Mouse (Mus musculus) ES-Bruce4 (cell line): ENCODE results near the gene Gm47289.

ENCODE experiments used
- CTCF ChIP-seq: IDR thresholded peaks from one replicate; pipeline ENCODE4 v1.8.1; 2011; ENCODE audit warnings: low read depth, low read length
- EP300 ChIP-seq: IDR thresholded peaks from 2 replicates; pipeline ENCODE4 v1.6.1; 2011; ENCODE audit warnings: low read depth, low read length; ENCODE audit not compliant: insufficient read depth
- POLR2A ChIP-seq: IDR thresholded peaks from one replicate; pipeline ENCODE4 v1.8.1; 2011; ENCODE audit warnings: low read length; ENCODE audit not compliant: insufficient read depth

- TF ChIP-seq CTCF (no peak), POLR2A (no peak), EP300 (no peak)
Observed at GRCm38 (mm10) chr9:119155826-119156225, 3.1 kb upstream of the Gm47289 start.
